Mouse (Mus musculus): Measurements from ENCODE around the gene Ccdc127. TPM values are rescaled to one million over a fixed set of nuclear protein-coding genes. Genes with fewer than 3 reads are reported as not detected.

Ccdc127 gene
- 58.2 and 61.9 TPM in 2 replicates for polyA plus RNA-seq (2014; fragmentation: Nextera tagmentation; extraction: Ambion mirVana)

DNA sequence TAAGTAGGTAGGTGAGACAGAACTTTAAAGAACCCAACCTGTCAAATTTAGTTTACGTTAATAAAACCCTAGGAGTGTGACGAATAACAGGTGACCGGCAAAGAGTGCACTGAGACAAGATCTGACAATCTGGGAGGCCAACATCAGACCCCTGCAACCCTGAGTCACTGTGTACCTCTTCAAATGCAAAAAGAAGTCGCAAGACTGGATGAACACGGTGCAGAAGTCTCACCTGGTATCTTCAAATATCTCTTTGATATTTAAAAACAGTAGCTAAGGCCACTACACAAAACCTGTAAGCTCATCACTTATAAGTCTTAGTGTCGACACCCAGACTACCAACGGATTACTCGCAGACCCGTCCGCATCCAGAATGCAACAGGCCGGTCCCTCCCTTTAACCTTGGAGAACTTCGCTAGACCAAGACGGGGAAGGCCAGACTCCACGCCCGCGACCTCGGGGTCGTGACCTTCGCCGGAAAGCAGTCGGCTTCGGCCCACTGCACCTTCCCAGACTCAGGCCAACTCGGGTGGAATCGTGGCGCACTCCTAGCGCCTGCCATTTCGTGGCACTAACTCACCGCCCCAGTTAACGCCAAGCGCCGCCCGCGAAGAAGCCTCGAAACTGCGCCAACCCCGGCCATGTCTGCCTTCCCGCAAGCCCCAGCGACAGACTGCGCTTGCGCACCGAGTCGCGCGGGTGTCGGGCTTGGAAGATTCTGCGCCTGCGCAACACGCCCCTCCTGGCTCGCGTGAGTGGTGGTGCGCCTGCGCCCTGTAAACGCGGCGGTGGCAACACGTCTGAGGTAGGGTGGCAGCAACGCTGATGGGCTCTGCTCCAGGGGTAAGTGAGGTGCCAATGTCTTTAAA lies at the start of gene Ccdc127, which contains the start of gene Sdha:
TSS of gene Ccdc127 (plus strand) at position 744 of the 869 bp plus-strand sequence.
TSS of gene Sdha (minus strand) at position 715 of the 869 bp plus-strand sequence.
- H3K27ac ChIP-seq (ENCODE audit: low read depth, low read length) = peak within 1 kb of the TSS; percentile 67; the same call in 1 of the 2 replicates
- H3K9ac ChIP-seq (ENCODE audit: low read length) = peak within 1 kb of the TSS; percentile 90
- peak within 1 kb of the TSS; percentile 75 for H3K4me3 ChIP-seq (ENCODE audit: low read depth, low read length)
- ATAC-seq (ENCODE audit: low FRiP score) (peak; percentile 98), DNase-seq (ENCODE audit: low spot score, missing footprints) (peak; percentile 100)
- H3K4me1 ChIP-seq (ENCODE audit: control insufficient read depth, insufficient read depth, low read length) = peaks cover 10% of the 10 kb centered on the region; the same call in 1 of the 2 replicates
- H3K27me3 ChIP-seq (ENCODE audit: control insufficient read depth, insufficient read depth, low read length) = no peaks in the 10 kb centered on the region
- no peaks in the 10 kb centered on the region for H3K9me3 ChIP-seq (ENCODE audit: control insufficient read depth, low read length)
- WGBS = 2% methylated on average over 57 of the region's 57 CpGs
- no peaks in the 10 kb centered on the region for H3K36me3 ChIP-seq (ENCODE audit: control insufficient read depth, insufficient read depth, low read length)
- H3K4me2 ChIP-seq = peak within 1 kb of the TSS; percentile 84

DNA sequence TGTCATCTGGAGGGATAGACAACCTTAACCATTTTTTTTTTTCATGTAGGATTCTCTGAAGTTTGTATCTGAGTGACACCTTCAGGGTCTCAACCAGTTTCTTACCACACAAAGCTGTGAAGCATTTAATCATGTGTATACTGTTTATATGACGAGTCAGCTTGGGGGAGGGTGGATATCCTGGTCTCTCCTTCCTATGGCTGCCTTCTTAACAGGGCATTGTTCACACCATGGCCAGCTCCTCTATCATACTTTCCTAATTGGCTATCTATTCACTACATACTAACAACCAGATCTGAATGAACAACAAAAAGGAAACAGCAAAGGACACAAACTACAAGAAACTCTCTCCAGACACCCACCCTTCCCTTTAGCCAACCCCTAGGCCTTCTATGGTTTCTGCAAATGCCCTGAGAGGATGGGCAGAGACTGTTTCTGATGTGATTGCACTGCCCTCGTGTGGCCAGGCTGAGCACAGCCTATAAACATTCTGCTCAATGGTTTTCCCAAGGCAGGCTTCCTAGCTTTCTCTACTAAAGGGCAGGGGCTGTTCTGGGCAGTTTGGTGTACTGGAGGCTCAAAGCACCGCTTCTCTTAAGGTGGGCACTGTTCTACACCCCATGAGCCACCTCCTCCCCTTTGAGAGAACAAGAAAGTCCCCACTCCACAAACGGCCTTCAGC lies 49.0 kb upstream of the Ccdc127 start:
- peak; percentile 96 for DNase-seq (ENCODE audit: low spot score, missing footprints)
- Histone ChIP-seq H3K36me3 (ENCODE audit: control insufficient read depth, insufficient read depth, low read length) (peaks cover 7% of the 10 kb centered on the region; the same call in 1 of the 2 replicates), H3K27me3 (ENCODE audit: control insufficient read depth, insufficient read depth, low read length) (no peaks in the 10 kb centered on the region), H3K4me3 (ENCODE audit: low read depth, low read length) (no peak overlapping the region), H3K9ac (ENCODE audit: low read length) (no peak overlapping the region), H3K27ac (ENCODE audit: low read depth, low read length) (no peak overlapping the region), H3K4me1 (ENCODE audit: control insufficient read depth, insufficient read depth, low read length) (no peaks in the 10 kb centered on the region), H3K9me3 (ENCODE audit: control insufficient read depth, low read length) (no peaks in the 10 kb centered on the region), H3K4me2 (no peak overlapping the region)
- peak; percentile 88 for ATAC-seq (ENCODE audit: low FRiP score)
- WGBS = 44% methylated on average over 4 of the region's 4 CpGs

DNA sequence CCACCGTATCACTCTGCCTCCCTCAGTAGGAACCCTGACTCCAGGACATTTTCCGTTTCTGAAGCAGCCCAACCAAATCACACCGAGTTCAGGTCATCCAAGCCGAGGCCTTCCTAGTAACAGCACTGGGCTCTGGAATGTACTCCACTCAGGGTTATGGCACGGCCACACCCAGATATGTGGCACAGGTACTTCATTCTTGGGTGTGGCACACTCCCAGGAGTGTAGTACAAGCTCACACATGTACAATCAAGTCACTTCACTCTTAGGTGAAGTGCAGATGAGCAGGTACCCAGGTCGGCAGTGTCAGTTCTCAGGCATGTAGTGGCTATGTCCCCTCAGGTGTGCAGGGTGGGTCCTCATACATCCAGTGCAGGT lies 48.5 kb upstream of the Ccdc127 start:
- 80% methylated on average over 6 of the region's 6 CpGs for WGBS

DNA sequence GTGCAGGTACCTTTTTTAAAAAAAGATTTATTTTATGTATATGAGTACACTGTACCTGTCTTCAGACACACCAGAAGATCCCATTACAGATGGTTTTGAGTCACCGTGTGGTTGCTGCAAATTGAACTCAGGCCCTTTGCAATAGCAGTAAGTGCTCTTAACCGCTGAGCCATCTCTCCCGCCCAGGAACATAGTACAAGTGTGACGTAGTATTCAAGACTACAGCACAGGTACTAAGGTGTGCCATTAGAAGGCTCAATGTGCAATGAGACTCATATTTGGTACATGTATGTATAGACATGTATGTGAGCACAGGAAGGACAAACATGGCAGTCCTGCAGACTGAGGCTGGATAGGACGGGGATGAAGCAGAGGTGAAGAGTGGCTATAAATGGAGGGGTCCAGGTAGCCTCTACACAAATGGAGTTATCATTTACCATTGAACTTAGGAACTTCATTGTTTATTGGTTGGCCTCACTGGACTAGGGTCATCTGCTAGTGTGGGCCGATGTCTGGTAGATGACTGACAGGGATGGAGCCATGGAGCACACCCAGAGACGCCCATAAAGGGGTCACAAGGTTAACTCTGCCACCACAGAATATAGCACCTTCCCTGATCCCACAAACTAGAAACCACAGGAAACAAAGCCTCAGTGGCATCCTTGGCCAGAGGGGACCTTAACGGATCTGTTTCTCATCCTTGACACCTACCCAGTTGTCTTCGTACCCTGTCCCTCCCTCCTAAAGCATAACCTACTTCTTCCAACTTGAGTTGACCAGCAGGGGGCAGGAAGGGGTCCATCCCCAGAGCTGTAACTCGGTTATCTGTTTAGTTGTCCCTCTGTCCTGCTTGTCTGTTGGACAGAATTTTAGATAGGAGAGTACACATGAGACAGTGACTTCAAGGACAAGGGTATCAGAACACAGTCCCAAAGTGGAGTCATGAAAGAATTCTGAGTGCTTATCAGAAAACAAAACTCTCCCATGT lies 47.8 kb upstream of the Ccdc127 start:
- Histone ChIP-seq H3K9ac (ENCODE audit: low read length) (no peak overlapping the region), H3K4me2 (no peak overlapping the region), H3K27ac (ENCODE audit: low read depth, low read length) (no peak overlapping the region), H3K9me3 (ENCODE audit: control insufficient read depth, low read length) (no peaks in the 10 kb centered on the region), H3K4me3 (ENCODE audit: low read depth, low read length) (no peak overlapping the region), H3K27me3 (ENCODE audit: control insufficient read depth, insufficient read depth, low read length) (no peaks in the 10 kb centered on the region), H3K36me3 (ENCODE audit: control insufficient read depth, insufficient read depth, low read length) (peaks cover 7% of the 10 kb centered on the region; the same call in 1 of the 2 replicates), H3K4me1 (ENCODE audit: control insufficient read depth, insufficient read depth, low read length) (no peaks in the 10 kb centered on the region)
- ATAC-seq (ENCODE audit: low FRiP score) = no peak; the same call in 1 of the 2 replicates
- WGBS = 87% methylated on average over 10 of the region's 10 CpGs
- DNase-seq (ENCODE audit: low spot score, missing footprints) = no peak

More for the DNA sequence above, 48.5 kb upstream of the Ccdc127 start:
- Histone ChIP-seq H3K27me3 (ENCODE audit: control insufficient read depth, insufficient read depth, low read length) (no peaks in the 10 kb centered on the region), H3K4me2 (no peak overlapping the region), H3K27ac (ENCODE audit: low read depth, low read length) (no peak overlapping the region), H3K4me1 (ENCODE audit: control insufficient read depth, insufficient read depth, low read length) (no peaks in the 10 kb centered on the region), H3K36me3 (ENCODE audit: control insufficient read depth, insufficient read depth, low read length) (peaks cover 7% of the 10 kb centered on the region; the same call in 1 of the 2 replicates), H3K9ac (ENCODE audit: low read length) (no peak overlapping the region), H3K4me3 (ENCODE audit: low read depth, low read length) (no peak overlapping the region), H3K9me3 (ENCODE audit: control insufficient read depth, low read length) (no peaks in the 10 kb centered on the region)
- DNase-seq (ENCODE audit: low spot score, missing footprints) (no peak), ATAC-seq (ENCODE audit: low FRiP score) (peak; percentile 29)

DNA sequence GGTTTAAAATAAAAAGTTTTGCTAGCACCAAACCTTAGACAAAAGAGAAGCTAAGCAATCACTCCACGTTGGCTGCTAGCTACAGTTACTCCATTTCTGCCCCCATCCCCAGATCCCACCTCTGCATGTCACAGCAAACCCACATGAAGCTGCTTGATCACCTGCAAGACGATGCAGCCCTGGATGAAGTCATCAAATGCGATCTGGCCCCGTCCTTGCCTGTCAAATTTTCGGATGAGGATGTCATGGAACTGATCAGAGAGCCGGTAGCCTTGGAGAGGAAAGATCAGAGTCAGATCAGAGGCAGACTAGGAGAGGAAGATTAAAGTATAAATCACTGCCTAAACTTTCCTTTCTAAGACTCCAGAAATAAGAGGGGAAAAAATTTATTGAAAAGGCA lies 44.7 kb upstream of the Ccdc127 start:
- Histone ChIP-seq H3K4me3 (ENCODE audit: low read depth, low read length) (no peak overlapping the region), H3K4me1 (ENCODE audit: control insufficient read depth, insufficient read depth, low read length) (no peaks in the 10 kb centered on the region), H3K9ac (ENCODE audit: low read length) (no peak overlapping the region), H3K36me3 (ENCODE audit: control insufficient read depth, insufficient read depth, low read length) (peaks cover 7% of the 10 kb centered on the region; the same call in 1 of the 2 replicates), H3K9me3 (ENCODE audit: control insufficient read depth, low read length) (no peaks in the 10 kb centered on the region), H3K27me3 (ENCODE audit: control insufficient read depth, insufficient read depth, low read length) (no peaks in the 10 kb centered on the region), H3K27ac (ENCODE audit: low read depth, low read length) (no peak overlapping the region), H3K4me2 (no peak overlapping the region)
- ATAC-seq (ENCODE audit: low FRiP score) (no peak), DNase-seq (ENCODE audit: low spot score, missing footprints) (no peak)
- WGBS = 89% methylated on average over 6 of the region's 6 CpGs

DNA sequence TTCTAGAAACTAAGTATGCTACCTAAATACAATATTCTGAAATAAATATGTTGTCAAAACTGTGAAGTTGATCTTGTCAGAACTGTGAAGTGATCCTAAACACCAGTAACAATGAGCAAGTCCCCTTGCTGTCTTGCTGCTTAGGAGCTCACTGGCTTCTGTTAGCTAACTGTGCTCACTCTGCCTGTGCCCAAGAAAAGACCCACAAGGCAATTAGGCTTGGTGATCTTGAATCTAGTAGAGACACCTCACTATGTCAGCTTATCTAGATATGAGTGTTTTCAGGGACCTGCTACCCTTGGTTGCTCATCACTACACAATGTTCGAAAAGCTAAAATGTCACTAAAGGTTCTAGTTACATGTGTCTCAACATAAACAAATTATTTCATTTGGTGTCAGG lies 44.3 kb upstream of the Ccdc127 start:
- Histone ChIP-seq H3K4me3 (ENCODE audit: low read depth, low read length) (no peak overlapping the region), H3K27ac (ENCODE audit: low read depth, low read length) (no peak overlapping the region), H3K9me3 (ENCODE audit: control insufficient read depth, low read length) (no peaks in the 10 kb centered on the region), H3K4me1 (ENCODE audit: control insufficient read depth, insufficient read depth, low read length) (no peaks in the 10 kb centered on the region), H3K36me3 (ENCODE audit: control insufficient read depth, insufficient read depth, low read length) (peaks cover 9% of the 10 kb centered on the region; the same call in 1 of the 2 replicates), H3K9ac (ENCODE audit: low read length) (no peak overlapping the region), H3K27me3 (ENCODE audit: control insufficient read depth, insufficient read depth, low read length) (no peaks in the 10 kb centered on the region), H3K4me2 (no peak overlapping the region)
- WGBS = 95% methylated on average over 1 of the region's 1 CpGs
- ATAC-seq (ENCODE audit: low FRiP score) (no peak), DNase-seq (ENCODE audit: low spot score, missing footprints) (no peak)

DNA sequence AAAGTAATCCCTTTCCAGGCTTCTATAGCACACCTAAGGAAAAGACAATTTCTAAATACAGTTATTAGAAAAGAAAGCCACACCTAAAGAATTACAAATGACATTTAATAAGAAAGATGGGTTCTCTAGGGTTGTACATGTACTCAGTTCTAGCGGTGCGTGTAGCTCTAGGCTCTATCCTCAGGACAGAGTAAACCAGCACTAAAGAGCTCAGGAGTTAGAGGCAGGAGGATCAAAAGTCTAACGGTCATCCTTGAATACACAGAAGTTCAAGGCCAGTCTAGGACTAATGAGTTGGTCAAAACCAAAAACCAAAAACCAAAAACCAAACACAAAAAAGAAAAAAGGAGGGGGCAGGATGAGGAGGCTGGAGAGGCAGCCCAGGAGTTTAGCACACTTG lies 35.5 kb upstream of the Ccdc127 start:
- 95% methylated on average over 3 of the region's 3 CpGs for WGBS
- no peak for ATAC-seq (ENCODE audit: low FRiP score)
- DNase-seq (ENCODE audit: low spot score, missing footprints) = peak; percentile 72

DNA sequence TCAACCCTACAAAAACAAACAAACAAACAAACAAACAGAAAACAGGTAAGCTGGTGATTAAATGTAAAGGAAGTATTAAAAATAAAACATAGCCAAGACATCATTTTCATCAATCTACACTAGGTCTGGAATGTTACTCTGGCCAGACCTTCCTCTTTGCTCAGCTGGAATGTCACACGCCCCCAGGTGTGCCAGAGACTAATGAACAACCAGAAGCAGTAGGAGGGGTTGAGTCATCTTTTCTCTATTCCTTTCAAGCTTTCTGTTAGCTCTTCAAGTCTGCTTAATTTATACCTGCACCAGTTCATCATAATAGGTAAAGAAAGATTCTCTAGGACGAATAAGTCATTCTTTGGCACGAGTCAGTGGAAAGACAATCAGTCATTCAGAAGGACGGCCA lies 33.7 kb upstream of the Ccdc127 start:
- Histone ChIP-seq H3K27ac (ENCODE audit: low read depth, low read length) (no peak overlapping the region), H3K4me3 (ENCODE audit: low read depth, low read length) (peak overlapping the region; percentile 82), H3K27me3 (ENCODE audit: control insufficient read depth, insufficient read depth, low read length) (no peaks in the 10 kb centered on the region), H3K9ac (ENCODE audit: low read length) (peak overlapping the region; percentile 83), H3K36me3 (ENCODE audit: control insufficient read depth, insufficient read depth, low read length) (peaks cover 4% of the 10 kb centered on the region; the same call in 1 of the 2 replicates), H3K4me2 (peak overlapping the region; percentile 80), H3K9me3 (ENCODE audit: control insufficient read depth, low read length) (no peaks in the 10 kb centered on the region), H3K4me1 (ENCODE audit: control insufficient read depth, insufficient read depth, low read length) (peaks cover 9% of the 10 kb centered on the region)
- no peak for DNase-seq (ENCODE audit: low spot score, missing footprints)
- no peak for ATAC-seq (ENCODE audit: low FRiP score)
- WGBS = 41% methylated on average over 4 of the region's 4 CpGs

More for the DNA sequence above, 35.5 kb upstream of the Ccdc127 start:
- no peak overlapping the region for H3K4me2 ChIP-seq
- H3K9ac ChIP-seq (ENCODE audit: low read length) = no peak overlapping the region
- H3K27ac ChIP-seq (ENCODE audit: low read depth, low read length) = no peak overlapping the region
- H3K9me3 ChIP-seq (ENCODE audit: control insufficient read depth, low read length) = no peaks in the 10 kb centered on the region
- H3K4me3 ChIP-seq (ENCODE audit: low read depth, low read length) = no peak overlapping the region
- H3K27me3 ChIP-seq (ENCODE audit: control insufficient read depth, insufficient read depth, low read length) = no peaks in the 10 kb centered on the region
- H3K4me1 ChIP-seq (ENCODE audit: control insufficient read depth, insufficient read depth, low read length) = peaks cover 9% of the 10 kb centered on the region
- H3K36me3 ChIP-seq (ENCODE audit: control insufficient read depth, insufficient read depth, low read length) = 0 out of 2 replicates have a peak, but pooled peaks cover 2% of the 10 kb centered on the region
